Mouse (Mus musculus) ovary, postnatal 36 days (tissue): Measurements from ENCODE around the gene Olfr981.
"Not testable (repeated sequence)": the region's sequence is repeated elsewhere in the genome, so short reads cannot be mapped to it uniquely, and the experiment has no call there.

Source experiments
- DNase-seq: peaks from one replicate; pipeline ENCODE4 v3.0.0; 2022; ENCODE audit warnings: low spot score, mixed read lengths

Gene Olfr981

GRCm38 (mm10) chr9:40021164-40021563 is at the start of gene Olfr981:
TSS of gene Olfr981 (plus strand) at chr9:40021464.
- no peak for DNase-seq

DNA sequence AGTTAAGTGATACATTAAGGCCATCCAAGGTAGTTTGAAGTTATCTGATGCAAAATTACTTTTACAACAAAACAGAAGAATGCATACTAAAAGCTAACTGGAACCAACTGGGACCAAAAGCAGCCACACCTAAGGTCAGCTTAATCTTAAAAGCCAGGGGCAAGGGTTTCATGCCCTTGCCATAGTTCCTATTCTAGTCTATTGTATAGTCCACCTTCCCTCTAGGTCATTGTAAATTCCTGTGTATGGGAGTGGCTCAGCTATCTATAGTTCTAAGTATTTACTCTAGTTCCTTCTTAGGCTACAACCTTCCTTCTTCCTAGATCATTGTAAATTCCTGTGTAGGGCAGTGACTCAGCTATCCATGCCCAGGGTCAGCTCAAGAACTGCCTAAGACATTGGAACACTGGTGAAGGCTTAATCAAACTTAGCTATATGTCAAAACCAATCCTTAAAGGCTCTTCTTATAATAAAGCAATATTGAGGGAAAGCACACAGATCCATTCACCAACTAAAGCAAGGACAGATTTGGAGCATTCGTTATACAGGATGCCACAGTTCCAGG is 44.6 kb upstream of the Olfr981 start:
- DNase-seq: not testable (repeated sequence)

DNA sequence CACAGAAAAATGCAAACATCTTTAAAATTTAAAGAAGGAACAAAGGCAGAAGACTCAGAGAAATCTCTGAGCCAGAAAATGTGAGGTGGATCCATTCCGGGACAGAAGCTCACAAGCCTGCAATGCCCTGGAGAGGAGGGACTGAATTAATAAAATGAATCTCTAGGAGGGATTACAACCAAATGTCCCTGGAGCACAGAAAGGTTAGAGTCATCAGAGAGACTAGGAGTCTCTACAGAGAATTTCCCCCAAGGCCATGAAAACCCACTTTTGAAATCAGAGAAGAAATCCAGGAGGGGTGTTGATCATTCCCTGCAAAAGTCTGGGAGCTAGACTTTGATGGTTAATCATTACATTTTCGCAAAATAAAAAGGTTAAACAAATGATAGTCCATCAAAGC is 29.5 kb upstream of the Olfr981 start, which contains the start of gene Olfr978:
Olfr978 (plus strand) TSS at position 301 of the 400 bp plus-strand sequence.
- DNase-seq: no peak

GRCm38 (mm10) chr9:40003365-40003764 is 17.9 kb upstream of the Olfr981 start, which contains the start of gene Olfr979:
TSS of gene Olfr979 (minus strand) at chr9:40003465.
- DNase-seq: no peak

DNA sequence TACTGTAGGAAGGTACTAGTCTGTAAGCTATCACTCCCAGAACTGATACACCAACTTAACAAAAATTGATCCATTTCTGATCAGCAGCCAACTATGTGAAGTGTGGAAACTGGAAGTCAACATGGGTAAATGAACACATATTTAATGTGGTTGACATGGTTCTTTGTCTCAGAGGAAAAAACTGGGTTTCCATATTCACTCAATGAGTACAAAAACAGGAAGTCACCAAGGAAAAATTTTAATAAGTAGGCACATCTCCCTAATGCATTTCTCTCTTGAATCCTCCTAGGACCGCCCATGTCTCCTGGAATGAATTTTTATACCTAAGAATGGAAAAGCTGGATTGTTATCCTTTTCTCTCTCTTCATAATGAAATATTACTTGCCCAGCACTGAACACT is 11.8 kb upstream of the Olfr981 start, which contains the start of gene Olfr980:
Olfr980 (minus strand) TSS at position 101 of the 400 bp plus-strand sequence.
- DNase-seq: no peak

- DNase-seq: no peak
These were observed 28.9 kb downstream of the Olfr981 start for GRCm38 (mm10) chr9:40050138-40050537.

DNA sequence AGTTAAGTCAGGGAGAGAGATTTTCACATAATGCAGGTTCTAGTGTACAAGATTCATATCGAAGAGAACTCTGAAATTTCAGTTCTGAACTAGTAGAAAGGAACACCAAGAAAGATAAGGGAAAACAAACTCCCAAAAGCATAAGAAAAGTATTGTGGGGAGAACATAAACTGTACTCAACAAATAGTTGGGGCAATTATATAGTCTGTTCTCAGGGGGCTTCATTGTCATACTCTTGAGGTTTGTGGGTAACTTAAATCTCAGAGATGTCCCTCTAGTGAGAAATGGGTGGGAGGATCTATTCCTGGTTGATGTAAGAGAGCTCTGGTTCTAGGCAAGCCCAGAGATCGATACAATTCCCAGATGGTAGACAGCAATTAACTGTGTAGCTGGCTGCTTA is 52.3 kb downstream of the Olfr981 start, which contains the start of gene Olfr982:
Olfr982 (plus strand) TSS at position 301 of the 400 bp plus-strand sequence.
- no peak for DNase-seq
